Mouse (Mus musculus) heart, adult 18-20 months (tissue): Measurements from ENCODE around the gene Olfr1051. TPM values are rescaled to one million over a fixed set of nuclear protein-coding genes. Genes with fewer than 3 reads are reported as not detected.
"Not testable (repeated sequence)": the region's sequence is repeated elsewhere in the genome, so short reads cannot be mapped to it uniquely, and the experiment has no call there.

ENCODE experiments used
- DNase-seq, 2 experiments: peaks; one replicate each; pipeline ENCODE4 v3.0.0; 2021 to 2022; ENCODE audit warnings: mixed read lengths in 1 of 2
- long read RNA-seq, 2 experiments: library from polyadenylated mRNA; stranded (forward); transcript quantifications; one replicate each; pipeline ENCODE4 v2.0.0; 2021
- total RNA-seq, 2 experiments: library from RNA; stranded (reverse); gene quantifications; 2 replicates each; pipeline ENCODE4 v1.2.3; 2021

Olfr1051 gene
- total RNA-seq = not detected
- long read RNA-seq, experiment 1 = 0 reads
- long read RNA-seq, experiment 2 = 0 reads

DNA sequence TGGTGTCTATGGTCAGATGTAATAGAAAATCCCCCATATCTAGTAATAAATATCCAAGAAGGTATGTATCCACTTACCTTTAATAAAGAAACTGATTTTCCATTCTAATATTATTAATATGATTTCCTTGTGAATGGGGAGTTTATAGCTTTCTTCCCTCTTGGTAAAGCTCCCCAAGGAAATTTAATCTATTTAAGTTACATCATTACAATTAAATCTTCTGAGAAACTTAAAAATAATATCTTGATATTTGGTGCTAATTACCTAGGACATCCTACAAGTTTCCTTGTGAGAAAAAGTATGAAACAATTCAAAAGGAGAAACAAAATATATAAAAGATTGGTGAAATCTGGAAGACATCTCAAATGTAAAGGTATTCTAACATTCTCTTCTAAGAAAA lies at the start of gene Olfr1051:
Gene Olfr1051 (minus strand): TSS at position 101 of the 400 bp plus-strand sequence.
- not testable (repeated sequence) for DNase-seq

DNA sequence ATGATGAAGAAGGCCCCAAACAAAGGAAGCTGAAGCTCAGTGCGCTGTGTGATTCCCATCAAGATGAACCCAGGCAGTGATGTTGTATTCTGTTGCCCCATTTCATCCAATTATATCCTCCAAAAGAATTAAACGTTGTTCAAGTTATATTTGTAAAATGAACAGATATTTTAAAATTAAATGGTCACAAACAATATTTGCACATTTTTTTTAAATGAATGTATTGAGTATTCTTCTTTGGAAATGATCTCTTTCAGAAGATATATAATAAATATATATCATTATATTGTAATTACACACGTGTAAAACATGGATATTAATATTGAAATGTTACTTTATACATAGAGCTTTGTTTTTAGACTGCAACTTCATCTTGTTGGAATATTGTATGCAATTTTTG lies 36.3 kb upstream of the Olfr1051 start, which contains the start of gene Olfr1053:
Gene Olfr1053 (minus strand): TSS at position 101 of the 400 bp plus-strand sequence.
- no peak for DNase-seq

DNA sequence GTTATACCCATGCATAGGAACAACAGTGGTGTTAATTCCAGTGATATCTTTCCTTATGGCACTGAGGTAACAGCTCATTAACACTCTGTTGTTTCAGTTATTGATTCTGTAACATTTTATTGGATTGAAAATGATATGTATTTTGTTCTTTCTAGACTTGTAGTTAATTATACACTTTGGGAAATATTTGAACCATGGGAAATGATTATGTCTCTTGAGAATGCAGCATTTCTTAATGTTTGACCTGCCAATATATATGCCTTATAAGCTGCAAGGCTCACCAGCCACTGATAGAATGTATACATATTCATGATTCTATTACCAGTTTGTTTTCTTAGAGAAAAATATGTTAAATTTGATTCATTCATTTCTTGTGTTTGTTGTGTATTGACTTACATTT lies 13.3 kb upstream of the Olfr1051 start, which contains the start of gene Olfr1052:
Gene Olfr1052 (plus strand): TSS at position 301 of the 400 bp plus-strand sequence.
- DNase-seq = no peak

DNA sequence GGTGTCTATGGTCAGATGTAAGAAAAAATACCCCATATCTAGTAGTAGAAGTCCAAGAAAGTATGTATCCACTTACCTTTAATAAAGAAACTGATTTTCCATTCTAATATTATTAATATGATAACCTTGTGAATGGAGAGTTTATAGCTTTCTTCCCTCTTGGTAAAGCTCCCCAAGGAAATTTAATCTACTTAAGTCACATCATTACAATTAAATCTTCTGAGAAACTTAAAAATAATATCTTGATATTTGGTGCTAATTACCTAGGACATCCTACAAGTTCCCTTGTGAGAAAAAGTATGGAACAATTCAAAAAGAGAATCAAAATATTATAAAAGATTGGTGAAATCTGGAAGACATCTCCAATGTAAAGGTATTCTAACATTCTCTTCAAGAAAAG lies 20.7 kb downstream of the Olfr1051 start, which contains the start of gene Olfr1049:
Gene Olfr1049 (minus strand): TSS at position 101 of the 400 bp plus-strand sequence.
- not testable (repeated sequence) for DNase-seq

DNA sequence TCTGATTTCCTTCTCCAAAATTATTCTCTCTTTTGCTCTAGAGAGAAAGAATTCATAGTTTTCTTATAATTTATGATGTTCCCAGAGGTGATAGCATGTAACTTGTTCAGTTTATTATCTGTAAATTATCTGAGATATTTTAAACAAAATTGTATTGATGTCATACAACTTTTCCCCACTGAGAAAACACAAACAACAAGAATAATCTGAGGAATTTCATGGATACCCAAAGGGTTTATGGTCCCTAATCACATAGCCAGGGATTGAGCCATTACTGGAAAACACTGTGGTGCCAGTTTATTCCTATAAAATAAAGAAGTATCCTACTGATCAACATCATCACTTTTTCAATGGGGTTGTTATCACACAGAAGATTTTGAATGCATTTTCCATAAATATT lies 38.7 kb downstream of the Olfr1051 start, which contains the start of gene Olfr1048:
Gene Olfr1048 (minus strand): TSS at position 101 of the 400 bp plus-strand sequence.
- DNase-seq = no peak

DNA sequence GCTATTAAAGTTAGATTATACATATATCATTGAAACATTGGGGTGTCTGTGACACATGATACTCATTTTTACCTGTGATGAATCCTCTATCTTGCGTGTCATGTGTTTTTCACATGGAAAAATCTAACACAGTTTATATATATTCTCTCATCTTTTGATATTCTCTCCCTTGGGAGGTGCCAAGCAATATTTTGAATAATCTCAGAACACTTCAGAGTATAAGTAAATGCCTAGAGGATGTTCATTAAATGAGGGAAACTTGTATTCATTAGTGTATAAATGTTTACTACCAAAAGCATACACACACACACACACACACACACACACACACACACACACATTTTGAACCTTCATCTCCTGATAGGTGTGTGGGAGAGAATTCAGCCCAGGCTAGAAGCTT lies 47.6 kb downstream of the Olfr1051 start, which contains the start of gene Olfr1047:
Gene Olfr1047 (minus strand): TSS at position 101 of the 400 bp plus-strand sequence.
- DNase-seq = no peak

Other genes with a start within 250 kb of the Olfr1051 start
- under 1 TPM; 0.07 to 0.23 TPM for gene Olfr1034, start 233.2 kb downstream of the Olfr1051 start, total RNA-seq
- gene Olfr1036, start 205.1 kb downstream of the Olfr1051 start, total RNA-seq = not detected
- not detected for gene Olfr1037, start 191.7 kb downstream of the Olfr1051 start, total RNA-seq
- gene Olfr1039, start 143.2 kb downstream of the Olfr1051 start, total RNA-seq = not detected
- not detected for gene Olfr1040, start 132.4 kb downstream of the Olfr1051 start, total RNA-seq
- not detected for gene Olfr1042, start 117.2 kb downstream of the Olfr1051 start, total RNA-seq
- gene Olfr1043, start 111.6 kb downstream of the Olfr1051 start, total RNA-seq = not detected
- not detected for gene Olfr1044, start 101.3 kb downstream of the Olfr1051 start, total RNA-seq
- gene Olfr52, start 93.4 kb downstream of the Olfr1051 start, total RNA-seq = not detected
- gene Olfr1045, start 76.1 kb downstream of the Olfr1051 start, total RNA-seq = not detected
- gene Olfr1046, start 59.8 kb downstream of the Olfr1051 start, total RNA-seq = not detected
- not detected for gene Olfr1047, start 47.7 kb downstream of the Olfr1051 start, total RNA-seq
- gene Olfr1048, start 38.8 kb downstream of the Olfr1051 start, total RNA-seq = not detected
- gene Olfr1049, start 20.8 kb downstream of the Olfr1051 start, total RNA-seq = not detected
- gene Olfr1052, start 13.4 kb upstream of the Olfr1051 start, total RNA-seq = not detected
- not detected for gene Olfr1053, start 36.2 kb upstream of the Olfr1051 start, total RNA-seq
- gene Olfr1054, start 56.3 kb upstream of the Olfr1051 start, total RNA-seq = not detected
- gene Olfr1055, start 71.2 kb upstream of the Olfr1051 start, total RNA-seq = not detected
- not detected for gene Olfr1056, start 83.4 kb upstream of the Olfr1051 start, total RNA-seq
- gene Olfr1057, start 99.3 kb upstream of the Olfr1051 start, total RNA-seq = not detected
- not detected for gene Olfr1058, start 109.5 kb upstream of the Olfr1051 start, total RNA-seq
- not detected for gene Olfr1061, start 135.0 kb upstream of the Olfr1051 start, total RNA-seq
- not detected for gene Olfr1062, start 147.7 kb upstream of the Olfr1051 start, total RNA-seq
- not detected for gene Olfr1065, start 171.5 kb upstream of the Olfr1051 start, total RNA-seq
- gene Olfr1066, start 177.2 kb upstream of the Olfr1051 start, total RNA-seq = not detected
- not detected for gene Olfr228, start 208.3 kb upstream of the Olfr1051 start, total RNA-seq
- gene Olfr1076, start 229.4 kb upstream of the Olfr1051 start, total RNA-seq = not detected